ENCODE assay signal across 8 mouse cellular contexts in the genomic region with DNA sequence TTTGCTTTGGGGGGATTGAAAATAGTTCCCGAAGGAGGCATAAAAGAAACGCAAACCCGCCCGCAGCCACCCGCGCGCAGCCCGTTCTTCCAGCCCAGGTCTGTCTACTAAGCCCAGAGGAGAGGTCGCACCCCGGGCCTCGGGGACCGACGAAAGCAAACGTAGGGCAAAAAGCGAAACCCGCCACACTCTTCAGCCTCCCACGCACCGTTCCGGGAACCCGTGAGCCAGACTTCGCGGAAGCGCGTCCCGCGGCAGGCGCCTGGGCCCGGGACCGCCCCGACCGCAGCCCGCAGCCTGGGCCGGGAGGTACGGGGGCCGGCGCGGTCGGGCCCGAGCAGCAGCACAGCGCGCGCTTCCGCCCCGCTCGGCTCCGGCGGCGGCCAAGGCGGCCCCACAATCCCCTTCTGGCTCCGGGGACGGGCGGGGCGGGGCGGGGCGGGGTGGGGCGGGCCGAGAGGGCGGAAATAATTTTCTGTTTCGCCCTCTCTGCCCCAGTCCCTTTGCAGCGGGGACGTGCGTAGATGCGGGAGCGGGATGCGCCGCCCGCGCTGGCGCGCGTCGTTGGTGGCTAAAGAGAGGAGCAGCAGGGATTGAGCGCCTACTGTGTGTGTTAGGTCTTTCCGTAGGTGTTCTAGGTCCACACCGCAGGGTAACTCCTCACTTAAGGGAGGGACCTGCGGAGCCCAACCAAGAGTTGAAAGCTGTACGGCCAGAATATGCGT. TPM values are rescaled to one million over a fixed set of nuclear protein-coding genes. Genes with fewer than 3 reads are reported as not detected.
DNase-seq lines count a peak whose midpoint lies in the region; ATAC-seq lines count a peak whose summit lies in the region.

No protein-coding gene starts in this region.

- peak overlapping the region; percentile 79 for H3K4me3 ChIP-seq in hindbrain, embryonic 12.5 days

- H3K4me2 ChIP-seq in hindbrain, embryonic 12.5 days (replicated peaks), result peak overlapping the region; percentile 83

- peaks cover 33% of the 10 kb centered on the region for H3K4me1 ChIP-seq in hindbrain, embryonic 12.5 days

- 0% methylated on average over 67 of the region's 78 CpGs for WGBS in hindbrain, embryonic 12.5 days

- peaks cover 19% of the 10 kb centered on the region for H3K27me3 ChIP-seq in hindbrain, embryonic 12.5 days

- DNase-seq in Muller cell, postnatal 12 days (ENCODE audit: inconsistent ontology term), result peak; percentile 86
- DNase-seq in cerebellum, adult 8-10 months, result peak; percentile 78
- DNase-seq in frontal cortex, postnatal 25 days (ENCODE audit: low spot score in 2 of 2), result peak; percentile 58 to 62
- peak; percentile 62 to 64 for DNase-seq in layer of hippocampus, postnatal 25 days (ENCODE audit: extremely low spot score in 1 of 2, low spot score in 1 of 2)
- peak; percentile 78 for DNase-seq in lung, postnatal 25 days (ENCODE audit: low spot score)
- DNase-seq in right cerebral cortex, adult 18-20 months, result peak; percentile 84
- peak; percentile 70 for DNase-seq in urinary bladder, adult 2 months (ENCODE audit: low spot score)

- no peaks in the 10 kb centered on the region for H3K36me3 ChIP-seq in hindbrain, embryonic 12.5 days

- H3K27ac ChIP-seq in hindbrain, embryonic 12.5 days, result peak overlapping the region; percentile 72

- no peaks in the 10 kb centered on the region for H3K9me3 ChIP-seq in hindbrain, embryonic 12.5 days (replicated peaks)

- peak; percentile 89 for ATAC-seq in hindbrain, embryonic 12.5 days (ENCODE audit: low FRiP score)

- peak overlapping the region; percentile 84 for H3K9ac ChIP-seq in hindbrain, embryonic 12.5 days

RNA-seq across cellular contexts. Expression of a gene that starts 3.1 kb away (rescaled TPM):
- 2.9 and 3.5 TPM in 2 replicates for polyA plus RNA-seq in hindbrain, embryonic 12.5 days (2016; fragmentation: Nextera tagmentation; extraction: Ambion mirVana)
- total RNA-seq in layer of hippocampus, postnatal 25 days (2021), result 100 to 1,000 TPM in 1 of 2 experiments, 10 to 100 TPM in 1; 88.5 to 105 TPM
- 30.2 and 37.2 TPM in 2 replicates for polyA plus RNA-seq in urinary bladder, adult 2 months (2012; rRNA removed)

RNA-seq across cellular contexts. Expression of a gene that starts 25.5 kb away (rescaled TPM):
- polyA plus RNA-seq in hindbrain, embryonic 12.5 days (2016; fragmentation: Nextera tagmentation; extraction: Ambion mirVana), result 14.7 and 17.1 TPM in 2 replicates
- total RNA-seq in layer of hippocampus, postnatal 25 days (2021), result 10 to 100 TPM; 47.0 to 55.1 TPM
- 55.7 and 56.2 TPM in 2 replicates for polyA plus RNA-seq in urinary bladder, adult 2 months (2012; rRNA removed)

RNA-seq across cellular contexts. Expression of a gene that starts 30.6 kb away (rescaled TPM):
- polyA plus RNA-seq in hindbrain, embryonic 12.5 days (2016; fragmentation: Nextera tagmentation; extraction: Ambion mirVana), result 11.2 and 11.7 TPM in 2 replicates
- total RNA-seq in layer of hippocampus, postnatal 25 days (2021), result 10 to 100 TPM; 28.8 to 34.3 TPM
- polyA plus RNA-seq in urinary bladder, adult 2 months (2012; rRNA removed), result 0.77 and 0.80 TPM in 2 replicates

RNA-seq across cellular contexts. Expression of a gene that starts 40.1 kb away (rescaled TPM):
- polyA plus RNA-seq in hindbrain, embryonic 12.5 days (2016; fragmentation: Nextera tagmentation; extraction: Ambion mirVana), result 23.3 and 24.7 TPM in 2 replicates
- 10 to 100 TPM; 19.7 to 27.9 TPM for total RNA-seq in layer of hippocampus, postnatal 25 days (2021)
- 41.1 and 46.4 TPM in 2 replicates for polyA plus RNA-seq in urinary bladder, adult 2 months (2012; rRNA removed)

RNA-seq across cellular contexts. Expression of a gene that starts 43.0 kb away (rescaled TPM):
- polyA plus RNA-seq in hindbrain, embryonic 12.5 days (2016; fragmentation: Nextera tagmentation; extraction: Ambion mirVana), result 375 and 438 TPM in 2 replicates
- 100 to 1,000 TPM; 125 to 144 TPM for total RNA-seq in layer of hippocampus, postnatal 25 days (2021)
- polyA plus RNA-seq in urinary bladder, adult 2 months (2012; rRNA removed), result 264 and 322 TPM in 2 replicates

Comparison
In these comparisons a context has a peak if more than half of its experiments do, and no peak if none do; other contexts are left out.
1. Peak in every context shown above with its lines: DNase-seq, ATAC-seq, H3K4me3 ChIP-seq and H3K27ac ChIP-seq.